Mouse (Mus musculus) thymus, postnatal 25 days (tissue): ENCODE data around the gene Dnajc22.

Experiments
- DNase-seq: peaks from one replicate; pipeline ENCODE4 v3.0.0; 2022

Gene Dnajc22

DNA sequence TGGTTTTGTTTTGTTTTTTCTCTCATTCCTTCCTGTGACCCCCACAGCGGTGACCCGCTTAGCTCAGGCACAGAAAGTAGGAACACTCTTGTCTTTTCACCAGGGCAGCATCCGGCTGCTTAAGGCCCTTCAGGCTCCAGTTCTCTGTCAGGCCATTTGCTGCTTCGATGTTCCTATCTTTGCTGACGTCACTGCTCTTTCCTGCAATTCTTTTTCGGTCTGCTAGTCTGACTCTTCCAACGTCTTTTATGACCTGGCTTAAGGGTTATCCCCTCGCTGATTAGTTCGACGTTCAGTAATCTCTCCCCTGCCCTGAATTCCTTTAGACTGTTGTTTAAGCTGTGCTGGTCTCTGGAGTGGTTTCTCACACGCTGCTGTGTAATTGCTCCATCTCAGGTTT is 23.6 kb downstream of the Dnajc22 start:
- DNase-seq = no peak

DNA sequence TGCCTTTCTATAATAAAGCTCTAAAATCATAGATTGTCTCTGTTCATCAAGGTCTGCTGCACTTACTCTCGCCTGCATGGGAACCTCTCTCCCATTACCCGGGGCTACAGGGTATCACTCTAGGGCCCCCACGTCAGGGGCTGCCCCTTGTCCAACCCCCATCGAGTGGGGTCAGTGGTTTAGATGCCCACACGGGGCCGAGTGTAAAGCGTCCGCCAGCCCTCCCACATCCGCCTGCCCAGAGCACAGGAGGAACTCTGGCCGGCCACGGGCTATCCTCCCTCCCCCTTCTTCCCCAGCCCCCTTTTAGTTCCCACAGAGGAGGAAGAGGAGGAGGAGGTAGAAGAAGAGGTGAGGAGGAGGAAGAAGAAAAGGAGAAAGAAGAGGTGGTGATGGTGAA is 27.8 kb downstream of the Dnajc22 start:
- no peak for DNase-seq

DNA sequence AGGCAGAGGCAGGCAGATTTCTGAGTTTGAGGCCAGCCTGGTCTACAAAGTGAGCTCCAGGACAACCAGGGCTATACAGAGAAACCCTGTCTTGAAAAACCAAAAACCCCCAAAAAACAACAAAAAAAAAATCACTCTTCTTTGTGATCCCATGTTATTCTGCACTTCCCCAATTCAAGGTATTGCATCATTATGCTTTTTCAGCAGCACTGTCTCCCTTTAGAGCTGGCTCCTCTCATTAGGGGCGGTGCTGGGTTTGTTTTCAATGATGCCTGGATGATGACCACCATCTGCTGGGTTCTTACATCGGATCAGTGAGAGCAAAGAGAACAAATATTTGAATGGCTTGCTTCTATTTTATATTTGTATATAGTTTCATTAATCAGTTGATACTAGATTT is 29.7 kb downstream of the Dnajc22 start:
- DNase-seq = no peak

DNA sequence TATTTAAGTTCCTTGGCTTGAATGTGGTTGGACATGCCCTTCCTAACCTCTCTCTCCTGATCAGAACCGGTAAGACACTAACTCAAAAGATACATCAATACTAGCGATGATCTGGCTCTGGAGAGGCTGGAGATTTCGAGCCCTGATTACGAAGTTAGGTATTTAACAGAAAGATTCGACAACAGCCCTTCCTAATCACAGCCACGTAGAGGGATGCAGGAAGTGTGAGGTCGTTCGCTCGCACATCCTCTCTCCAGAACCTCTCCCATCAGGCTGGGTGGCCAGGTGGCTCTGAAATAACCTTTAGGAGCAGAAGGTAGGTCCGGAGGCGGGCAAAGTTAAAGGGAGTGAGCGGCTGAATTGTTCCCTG is 32.7 kb downstream of the Dnajc22 start, which contains the start of gene Spats2:
Gene Spats2, plus strand, starts transcription at position 206 of the 370 bp plus-strand sequence.
- no peak for DNase-seq

DNA sequence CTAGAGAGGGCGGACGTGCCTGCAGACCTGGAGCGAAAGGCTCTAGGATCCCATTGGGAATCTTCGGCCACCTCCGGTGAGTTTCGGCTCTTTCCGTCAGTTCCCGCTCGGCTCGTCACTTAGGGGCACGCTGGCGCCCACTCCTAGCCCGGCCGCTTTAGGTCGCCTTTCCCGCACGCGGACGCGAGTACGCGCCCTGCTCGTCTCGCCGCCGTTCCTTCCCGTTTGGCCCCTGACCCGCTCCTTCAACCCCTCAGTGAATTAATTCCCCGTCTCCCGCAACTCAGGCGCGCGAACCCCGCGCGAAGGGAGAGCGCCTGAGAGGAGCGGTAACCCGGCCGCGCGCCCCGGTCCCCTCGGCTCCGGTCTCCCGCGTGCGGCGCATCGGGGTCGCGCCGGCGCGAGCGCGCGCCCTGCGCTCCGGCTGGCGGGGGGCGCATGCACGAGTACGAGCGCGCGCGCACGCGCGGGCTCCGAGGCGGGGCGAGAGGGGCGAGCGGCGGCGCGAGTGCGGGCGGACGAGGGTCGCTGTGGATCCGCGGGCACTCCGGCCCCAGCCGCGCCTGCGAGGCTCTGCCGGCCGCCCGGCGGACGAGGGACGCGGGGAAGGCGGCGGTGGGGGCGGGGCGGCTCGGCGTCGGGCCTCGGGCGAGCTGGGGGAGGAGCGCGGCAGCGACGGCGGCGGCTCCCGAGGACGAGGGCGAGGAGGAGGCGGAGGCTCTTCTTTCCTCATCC is 33.3 kb downstream of the Dnajc22 start:
- DNase-seq = peak; percentile 60

DNA sequence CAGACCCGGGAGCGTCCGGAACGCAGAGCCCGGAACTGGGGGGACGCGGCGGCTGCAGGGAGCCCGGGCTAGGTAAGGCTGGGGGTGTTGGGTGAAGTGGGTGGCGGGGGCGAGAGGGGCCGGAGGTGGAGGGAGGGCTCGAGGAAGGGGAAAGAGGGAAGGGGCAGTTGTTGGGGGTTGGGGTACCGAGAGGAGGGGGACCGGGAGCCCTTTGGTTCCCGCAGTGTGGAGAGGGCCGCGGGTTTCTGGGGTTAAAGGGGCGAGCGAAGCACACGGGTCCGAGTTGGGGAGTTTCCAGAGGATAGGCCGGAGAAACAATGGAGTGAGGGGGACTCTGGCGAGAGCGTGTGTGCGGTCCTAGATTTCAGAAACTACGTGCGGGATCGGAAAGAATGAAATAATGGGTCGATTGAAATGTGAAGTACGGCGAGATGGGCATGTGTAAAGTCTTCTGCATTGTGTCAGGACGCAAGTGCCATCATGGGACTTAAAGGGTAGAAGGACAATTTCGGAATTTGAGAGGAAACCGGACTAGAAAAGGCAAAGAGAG is 33.9 kb downstream of the Dnajc22 start:
- no peak for DNase-seq

DNA sequence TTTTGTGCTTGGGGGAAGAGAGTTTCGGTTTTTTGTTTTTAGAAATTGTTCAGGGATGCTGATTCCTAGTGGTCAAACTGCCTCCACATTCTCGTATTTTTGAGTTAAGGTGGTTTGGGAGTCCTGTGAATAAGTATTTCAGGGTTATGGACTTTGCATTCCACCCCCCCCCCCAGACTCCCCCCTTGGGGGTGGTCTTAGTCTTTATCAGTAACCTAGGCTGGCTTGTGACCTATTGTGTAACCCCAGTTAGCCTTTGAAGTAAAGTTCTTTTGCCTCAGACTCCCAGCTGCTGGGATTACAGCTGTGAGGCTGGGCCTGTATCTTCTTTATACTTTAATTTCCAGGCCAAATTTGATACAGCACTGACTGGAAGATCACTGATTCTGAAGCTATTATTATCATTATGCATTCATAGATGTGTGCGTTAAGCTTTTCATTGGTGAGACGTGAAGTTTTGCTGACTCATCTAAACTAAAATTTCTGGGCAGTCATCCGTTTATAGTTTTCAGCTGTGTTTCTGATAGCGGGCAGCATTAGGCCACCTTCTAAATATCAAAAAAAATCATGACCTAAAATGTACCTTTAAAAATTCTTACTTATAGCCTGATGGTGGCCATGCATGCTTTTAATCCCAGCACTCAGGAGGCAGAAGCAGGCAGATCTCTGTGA is 35.0 kb downstream of the Dnajc22 start:
- DNase-seq = no peak

DNA sequence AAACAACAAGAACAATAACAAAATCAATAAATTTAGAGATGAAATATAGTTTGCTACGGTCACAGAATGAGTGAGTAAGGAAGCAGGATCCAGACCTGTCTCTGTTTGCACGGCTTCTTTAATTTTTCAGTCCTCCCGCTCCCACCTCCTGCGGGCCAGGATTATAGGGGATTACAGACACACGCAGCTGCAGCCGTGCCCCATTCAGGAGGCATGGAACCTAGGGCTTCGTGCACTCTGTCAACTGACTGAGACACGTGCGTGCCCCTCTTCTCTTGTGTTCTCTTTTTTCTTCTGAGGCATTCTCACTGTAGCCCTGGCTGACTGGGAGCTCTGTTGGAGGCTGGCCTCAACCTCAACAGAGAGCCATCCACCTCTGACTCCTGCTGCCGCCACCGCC is 36.5 kb downstream of the Dnajc22 start:
- DNase-seq = peak; percentile 14

DNA sequence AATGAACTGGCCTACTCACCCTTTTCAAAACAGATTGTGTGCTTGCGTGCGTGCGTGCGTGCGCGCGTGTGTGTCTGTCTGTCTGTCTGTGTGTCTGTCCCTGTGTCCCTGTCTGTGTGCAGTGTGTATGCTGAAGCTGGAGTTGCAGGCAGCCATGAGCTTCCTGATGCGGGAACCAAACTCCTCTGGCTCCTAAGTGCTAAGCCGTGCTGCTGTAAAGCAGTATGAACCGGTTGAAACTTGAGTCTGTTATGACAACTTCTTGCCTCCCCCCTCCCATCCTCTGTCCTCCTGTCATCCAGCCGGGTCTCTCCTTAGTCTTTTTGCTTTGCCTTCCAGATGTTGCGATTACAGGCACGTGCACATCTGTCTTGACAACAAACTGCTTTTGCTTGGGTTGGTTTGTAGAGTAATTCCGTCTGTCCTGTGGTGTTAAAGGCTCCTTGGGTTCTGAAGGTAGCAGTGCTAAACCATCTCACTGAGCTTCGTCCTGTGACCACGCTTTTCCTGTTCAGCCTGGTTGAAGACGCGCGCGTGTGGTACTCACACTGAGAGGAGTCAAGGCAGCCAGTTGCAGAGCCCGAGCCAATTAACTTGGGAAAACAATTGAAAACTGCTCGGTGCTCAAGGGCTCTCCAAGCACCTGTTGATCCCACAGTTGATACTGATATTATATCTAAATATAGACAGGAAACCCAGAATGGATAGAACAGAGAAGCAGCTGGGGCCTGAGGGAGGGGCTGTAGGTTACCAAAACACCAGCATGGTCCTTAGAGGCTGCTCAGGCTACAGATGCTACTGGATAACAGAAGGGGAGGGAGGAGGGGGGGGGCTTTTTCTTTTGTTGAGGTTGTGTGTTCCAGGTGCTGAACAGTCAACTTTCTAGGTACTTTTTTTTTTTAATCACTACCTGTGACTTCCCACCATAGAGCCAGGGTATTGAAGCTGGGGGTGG is 37.3 kb downstream of the Dnajc22 start:
- peak; percentile 25 for DNase-seq

DNA sequence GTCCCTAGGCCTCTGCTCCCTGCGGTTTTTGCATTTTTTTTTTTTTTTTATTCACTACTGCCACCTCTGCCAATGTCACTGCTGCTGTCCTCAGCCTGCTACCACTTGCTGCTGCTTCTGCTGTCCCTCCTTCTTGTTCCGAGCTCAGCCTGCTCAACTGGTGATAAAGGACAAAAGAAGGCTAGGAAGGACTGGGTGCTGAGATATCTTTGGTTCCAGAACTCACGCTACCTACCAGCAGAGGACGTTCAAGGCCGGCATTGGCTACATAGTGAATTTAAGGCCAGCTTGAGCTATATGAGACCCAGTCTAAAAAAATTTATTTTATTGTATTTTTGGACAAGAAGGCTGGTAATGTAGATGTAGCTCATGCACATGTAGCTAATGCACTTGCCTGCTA is 45.4 kb downstream of the Dnajc22 start:
- no peak for DNase-seq

DNA sequence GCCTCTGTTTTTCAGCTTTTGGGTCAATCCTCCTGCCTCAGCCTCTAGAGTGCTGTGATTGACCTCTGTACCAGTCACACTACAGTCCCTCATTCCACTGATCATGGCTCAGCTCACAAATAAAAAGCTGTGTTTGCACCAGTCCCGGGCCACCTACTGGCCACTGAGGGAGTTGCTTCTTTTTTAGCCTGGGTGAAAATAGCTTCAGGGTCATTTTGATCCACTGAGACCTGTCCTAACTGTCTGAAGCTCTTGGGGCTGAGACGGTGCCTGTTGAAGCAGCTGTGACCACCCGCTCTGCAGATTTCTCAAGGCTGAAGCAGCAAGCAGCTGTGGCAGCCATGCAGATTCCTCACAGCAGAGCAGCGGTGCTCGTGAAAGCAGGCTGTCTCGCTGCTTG is 46.7 kb downstream of the Dnajc22 start:
- peak; percentile 21 for DNase-seq

DNA sequence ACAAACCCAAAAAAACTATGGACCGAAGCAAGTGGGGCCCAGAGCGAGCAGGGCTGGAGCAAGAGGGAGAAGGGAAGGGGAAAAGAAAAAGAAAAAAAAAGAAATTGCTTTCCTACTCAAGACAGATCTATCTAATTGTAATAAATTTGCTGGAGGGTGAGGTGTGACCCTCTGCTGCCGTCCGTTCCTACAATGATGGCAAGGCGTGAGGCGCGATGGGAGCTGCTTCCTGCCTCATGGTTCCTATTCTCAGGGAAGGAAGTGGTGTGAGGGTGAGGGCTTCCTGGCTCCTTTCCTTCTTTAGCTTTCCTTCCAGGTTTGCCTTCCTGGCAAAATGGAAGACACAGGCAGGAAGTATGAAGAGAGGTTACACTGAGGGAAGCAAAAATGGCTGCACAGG is 57.5 kb downstream of the Dnajc22 start:
- no peak for DNase-seq

DNA sequence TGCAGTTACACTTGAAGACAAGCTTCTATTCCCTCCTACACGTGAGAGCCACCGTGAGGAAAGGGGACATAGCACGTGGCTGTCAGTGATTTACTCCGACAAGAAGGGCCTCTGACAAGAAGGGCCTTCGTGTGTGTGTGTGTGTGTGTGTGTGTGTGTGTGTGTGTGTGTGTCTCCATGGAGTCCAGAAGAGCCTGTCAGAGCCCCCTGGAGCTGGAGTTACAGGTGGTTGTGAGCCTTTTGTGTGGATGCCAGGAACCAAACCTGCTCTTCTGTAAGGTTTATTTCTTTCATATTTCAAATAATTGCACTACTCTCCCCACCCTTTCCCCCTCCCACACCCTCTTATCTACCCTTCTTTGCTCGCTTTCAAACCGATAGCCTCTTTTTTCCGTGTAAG is 58.4 kb downstream of the Dnajc22 start:
- no peak for DNase-seq

DNA sequence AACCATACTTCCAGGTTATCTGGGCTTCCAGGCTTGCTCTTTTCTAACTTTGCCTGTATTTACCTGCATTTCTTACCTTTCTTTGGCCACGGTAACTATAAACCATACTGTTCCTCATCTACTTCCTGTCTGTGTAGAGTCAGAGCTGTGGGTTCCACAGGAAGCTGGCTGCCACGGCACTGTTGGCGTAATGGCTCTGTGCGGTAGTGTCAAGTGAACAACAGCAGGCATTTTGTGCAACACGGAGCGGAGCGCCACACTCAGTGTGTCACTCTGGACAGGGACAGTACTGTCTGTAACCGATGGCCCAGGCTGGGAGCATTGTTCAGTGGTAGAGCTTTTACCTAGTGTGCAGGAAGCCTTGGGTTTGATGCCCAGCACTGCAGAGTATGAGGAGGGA is 60.5 kb downstream of the Dnajc22 start:
- peak; percentile 17 for DNase-seq
